Mouse (Mus musculus) retina, postnatal 7 days (tissue): Measurements from ENCODE around the gene Rnf135.
"Not testable (repeated sequence)": the region's sequence is repeated elsewhere in the genome, so short reads cannot be mapped to it uniquely, and the experiment has no call there.

Source experiments
- DNase-seq: peaks from one replicate; pipeline ENCODE4 v3.0.0-alpha.2; 2012; ENCODE audit warnings: low read depth, low spot score

The Rnf135 gene

GRCm38 (mm10) chr11:80163362-80164116 lies 20.1 kb upstream of the Rnf135 start:
- DNase-seq = no peak

GRCm38 (mm10) chr11:80164224-80164623 lies 19.4 kb upstream of the Rnf135 start:
- no peak for DNase-seq

- DNase-seq = no peak
Observed at GRCm38 (mm10) chr11:80168121-80168520, 15.5 kb upstream of the Rnf135 start.

GRCm38 (mm10) chr11:80168611-80169249 lies 14.9 kb upstream of the Rnf135 start:
- no peak for DNase-seq

GRCm38 (mm10) chr11:80169629-80170028 lies 14.0 kb upstream of the Rnf135 start:
- DNase-seq = no peak

GRCm38 (mm10) chr11:80170351-80170750 lies 13.3 kb upstream of the Rnf135 start:
- no peak for DNase-seq

- DNase-seq = no peak
Observed at GRCm38 (mm10) chr11:80171884-80172283, 11.8 kb upstream of the Rnf135 start.

- DNase-seq = no peak
Observed at GRCm38 (mm10) chr11:80173963-80174670, 9.5 kb upstream of the Rnf135 start.

- DNase-seq = no peak
Observed at GRCm38 (mm10) chr11:80176911-80177895, 6.4 kb upstream of the Rnf135 start.

GRCm38 (mm10) chr11:80178316-80178715 lies 5.3 kb upstream of the Rnf135 start:
- no peak for DNase-seq

GRCm38 (mm10) chr11:80181021-80181749 lies 2.5 kb upstream of the Rnf135 start:
- DNase-seq = no peak

GRCm38 (mm10) chr11:80183054-80183704 lies 472 bp upstream of the Rnf135 start:
- DNase-seq = peak; percentile 8

GRCm38 (mm10) chr11:80184531-80185071 lies 950 bp downstream of the Rnf135 start:
- no peak for DNase-seq

- DNase-seq = not testable (repeated sequence)
Observed at GRCm38 (mm10) chr11:80185441-80185976, 1.9 kb downstream of the Rnf135 start.

- DNase-seq = no peak
Observed at GRCm38 (mm10) chr11:80190280-80190679, 6.6 kb downstream of the Rnf135 start.

- no peak for DNase-seq
Observed at GRCm38 (mm10) chr11:80193827-80194226, 10.2 kb downstream of the Rnf135 start.

GRCm38 (mm10) chr11:80196351-80196750 lies 12.7 kb downstream of the Rnf135 start:
- DNase-seq = no peak

- DNase-seq = no peak
Observed at GRCm38 (mm10) chr11:80199316-80199715, 15.7 kb downstream of the Rnf135 start.

- no peak for DNase-seq
Observed at GRCm38 (mm10) chr11:80199773-80200172, 16.1 kb downstream of the Rnf135 start.

- DNase-seq = no peak
Observed at GRCm38 (mm10) chr11:80200326-80200725, 16.7 kb downstream of the Rnf135 start.
